ENCODE assay signal across 12 mouse cellular contexts in the genomic region with DNA sequence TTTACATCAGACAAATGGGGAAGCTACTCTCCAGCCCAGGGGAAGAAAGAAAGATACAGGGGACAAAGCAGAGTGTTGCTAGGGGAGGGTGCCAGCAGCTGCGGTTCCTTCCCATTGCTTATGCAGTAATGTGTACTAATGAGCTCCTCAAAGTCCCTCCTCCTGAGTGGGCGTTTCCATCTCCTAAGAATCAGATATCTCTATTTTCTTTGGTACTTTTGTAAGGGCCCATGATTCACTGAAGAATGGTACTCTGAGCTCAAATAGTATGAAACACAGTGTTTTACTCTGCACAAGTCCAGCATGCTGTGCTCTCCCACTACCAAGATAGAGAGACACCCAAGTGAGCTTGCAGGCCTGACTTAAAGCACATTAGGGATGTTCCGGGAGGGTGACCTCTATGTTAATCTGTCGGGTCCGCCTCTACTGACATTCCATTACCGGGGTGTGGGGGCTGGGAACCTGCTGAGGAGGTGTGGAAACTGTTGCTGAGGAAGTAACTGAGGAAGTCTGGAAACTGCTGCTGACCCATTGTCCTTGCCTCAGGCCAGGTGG.
DNase-seq lines count a peak whose midpoint lies in the region; ATAC-seq and TF ChIP-seq lines count a peak whose summit lies in the region.
"Had no signal": no experiment of that assay in that cellular context is flagged by ENCODE, and none has a peak within 500 bp of the region (broad histone marks: within the 10 kb centered on the region; RNA-seq: fewer than 3 reads in every experiment).

No protein-coding gene starts in this region.

- 0 out of 2 replicates have a peak, but pooled peaks have one; percentile 15 for TF ChIP-seq EP300 in CH12.LX (IDR thresholded peaks at IDR 0.05; ENCODE audit: low read length)

- no peaks in the 10 kb centered on the region for H3K36me3 ChIP-seq in CH12.LX (replicated peaks in 1 of 2; ENCODE audit: control insufficient read depth in 1 of 2, insufficient read depth in 1 of 2, low read length in 1 of 2)
- no peaks in the 10 kb centered on the region; the same call in 1 of the 2 replicates for H3K36me3 ChIP-seq in ES-E14 (ENCODE audit: control insufficient read depth, insufficient read depth, low read length, poor library complexity, severe bottlenecking)
- H3K36me3 ChIP-seq in forebrain, embryonic 14.5 days (ENCODE audit: control insufficient read depth, insufficient read depth, low read length) = no peaks in the 10 kb centered on the region
- no peaks in the 10 kb centered on the region for H3K36me3 ChIP-seq in midbrain, embryonic 10.5 days
- H3K36me3 ChIP-seq in intestine, postnatal 0 days (ENCODE audit: control insufficient read depth, insufficient read depth) = no peaks in the 10 kb centered on the region
- H3K36me3 ChIP-seq: heart, embryonic 15.5 days; liver, embryonic 13.5 days had no signal

- H3K9me3 ChIP-seq in CH12.LX (replicated peaks; ENCODE audit: low read length) = no peaks in the 10 kb centered on the region
- no peaks in the 10 kb centered on the region for H3K9me3 ChIP-seq in ES-E14 (ENCODE audit: control insufficient read depth, insufficient read depth, low read depth, low read length)
- H3K9me3 ChIP-seq in forebrain, embryonic 14.5 days (replicated peaks; ENCODE audit: control insufficient read depth, low read length) = no peaks in the 10 kb centered on the region
- no peaks in the 10 kb centered on the region for H3K9me3 ChIP-seq in midbrain, embryonic 10.5 days (replicated peaks)
- H3K9me3 ChIP-seq in intestine, postnatal 0 days (ENCODE audit: control insufficient read depth) = no peaks in the 10 kb centered on the region
- H3K9me3 ChIP-seq: heart, embryonic 15.5 days; liver, embryonic 13.5 days had no signal

- H3K4me3 ChIP-seq in CH12.LX (replicated peaks in 1 of 3; ENCODE audit: low read depth in 2 of 3, low read length in 2 of 3, poor library complexity in 1 of 3) = no peak overlapping the region
- peak overlapping the region in 1 of 2 experiments; percentile 34; a peak in 1 of 4 replicates for H3K4me3 ChIP-seq in ES-E14 (ENCODE audit: insufficient read depth in 1 of 2, low read depth in 1 of 2, low read length in 2 of 2, poor library complexity in 1 of 2, severe bottlenecking in 1 of 2)
- no peak overlapping the region for H3K4me3 ChIP-seq in forebrain, embryonic 14.5 days (ENCODE audit: low read depth, low read length)
- H3K4me3 ChIP-seq in midbrain, embryonic 10.5 days = no peak overlapping the region
- no peak overlapping the region for H3K4me3 ChIP-seq in intestine, postnatal 0 days (ENCODE audit: low read depth, low read length)
- H3K4me3 ChIP-seq: heart, embryonic 15.5 days; liver, embryonic 13.5 days had no signal

- H3K79me2 ChIP-seq in CH12.LX (replicated peaks; ENCODE audit: control insufficient read depth, extremely low read depth, insufficient read depth, poor library complexity, severe bottlenecking) = no peaks in the 10 kb centered on the region

- dilution Hi-C loops in CH12.LX (cut with MboI; ENCODE audit: extremely low pct_ligation_motif_present, extremely low pct_unique_long_range_greater_than_20kb, low sequenced_read_pairs) = no loop called here

- ATAC-seq in forebrain, embryonic 14.5 days = peak; percentile 77
- ATAC-seq in intestine, postnatal 0 days = no peak

- TF ChIP-seq CTCF in CH12.LX (conservative IDR thresholded peaks at IDR 0.05 in 1 of 2, IDR thresholded peaks at IDR 0.05 in 1 of 2; ENCODE audit: low read depth in 2 of 2, low read length in 2 of 2) = no peak
- no peak for TF ChIP-seq CTCF in intestine, postnatal 0 days (IDR thresholded peaks at IDR 0.05; ENCODE audit: low read depth)

- H3K4me1 ChIP-seq in CH12.LX (ENCODE audit: control insufficient read depth in 1 of 2, insufficient read depth in 2 of 2) (peaks cover 7 to 45% of the 10 kb centered on the region in 2 experiments), ES-E14 (ENCODE audit: control insufficient read depth in 2 of 2, insufficient read depth in 2 of 2, low read length in 2 of 2, poor library complexity in 1 of 2) (peaks cover 4 to 8% of the 10 kb centered on the region in 2 experiments)
- H3K4me1 ChIP-seq in forebrain, embryonic 14.5 days (ENCODE audit: control insufficient read depth, insufficient read depth, low read length) = peaks cover 15% of the 10 kb centered on the region; the same call in 1 of the 2 replicates
- H3K4me1 ChIP-seq in midbrain, embryonic 10.5 days = peaks cover 10% of the 10 kb centered on the region
- no peaks in the 10 kb centered on the region for H3K4me1 ChIP-seq in intestine, postnatal 0 days (replicated peaks; ENCODE audit: control insufficient read depth, insufficient read depth, low read length)
- H3K4me1 ChIP-seq: heart, embryonic 15.5 days; liver, embryonic 13.5 days had no signal

- no peak overlapping the region for H3K4me2 ChIP-seq in CH12.LX (ENCODE audit: insufficient read depth, low read depth, poor library complexity, severe bottlenecking)
- no peak overlapping the region for H3K4me2 ChIP-seq in forebrain, embryonic 14.5 days (ENCODE audit: low read length)
- H3K4me2 ChIP-seq in intestine, postnatal 0 days (replicated peaks; ENCODE audit: low read depth) = no peak overlapping the region
- H3K4me2 ChIP-seq: heart, embryonic 15.5 days; liver, embryonic 13.5 days had no signal

- 15% methylated on average over 6 of the region's 6 CpGs for WGBS in forebrain, embryonic 14.5 days
- WGBS in midbrain, embryonic 10.5 days = 23% methylated on average over 6 of the region's 6 CpGs
- 47% methylated on average over 6 of the region's 6 CpGs for WGBS in intestine, postnatal 0 days

- peak; percentile 77 for DNase-seq in CH12.LX (ENCODE audit: extremely low read depth)
- DNase-seq in ES-E14 (ENCODE audit: low read depth, low spot score) = peak; percentile 65
- peak; percentile 66 for DNase-seq in forebrain, embryonic 14.5 days (ENCODE audit: low spot score)
- DNase-seq in midbrain, embryonic 10.5 days (ENCODE audit: low spot score) = peak; percentile 19
- no peak for DNase-seq in left cerebral cortex, postnatal 14 days (ENCODE audit: low spot score in 2 of 2)
- no peak for DNase-seq in cerebellum, postnatal 10 days
- no peak for DNase-seq in c-Kit-positive CD71-positive TER-119-positive erythroid progenitor cells, embryonic 14.5 days (ENCODE audit: low spot score)
- DNase-seq: gastrocnemius, postnatal 14 days; liver, embryonic 13.5 days had no signal

- intact Hi-C loops in left cerebral cortex, postnatal 14 days (cut with DNase I) = no loop called here

- no peak for TF ChIP-seq RAD21 in CH12.LX (IDR thresholded peaks at IDR 0.05; ENCODE audit: low read depth, low read length)

- no peaks in the 10 kb centered on the region for H3K27me3 ChIP-seq in CH12.LX (replicated peaks)
- H3K27me3 ChIP-seq in forebrain, embryonic 14.5 days (replicated peaks; ENCODE audit: control insufficient read depth, insufficient read depth, low read length) = no peaks in the 10 kb centered on the region
- no peaks in the 10 kb centered on the region for H3K27me3 ChIP-seq in midbrain, embryonic 10.5 days (ENCODE audit: low read depth, poor library complexity, severe bottlenecking)
- H3K27me3 ChIP-seq in intestine, postnatal 0 days (replicated peaks; ENCODE audit: control insufficient read depth, insufficient read depth, low read length) = no peaks in the 10 kb centered on the region
- H3K27me3 ChIP-seq: heart, embryonic 15.5 days; liver, embryonic 13.5 days had no signal

- H3K9ac ChIP-seq in CH12.LX (ENCODE audit: insufficient read depth, low read depth) (no peak overlapping the region), ES-E14 (ENCODE audit: insufficient read depth, low read depth, low read length, poor library complexity, severe bottlenecking) (no peak overlapping the region)
- no peak overlapping the region for H3K9ac ChIP-seq in forebrain, embryonic 14.5 days (ENCODE audit: low read length)
- no peak overlapping the region for H3K9ac ChIP-seq in intestine, postnatal 0 days (ENCODE audit: low read depth, low read length)
- H3K9ac ChIP-seq: heart, embryonic 15.5 days; liver, embryonic 13.5 days had no signal

- in situ Hi-C loops in CH12.LX (cut with MboI; ENCODE audit: low pct_ligation_motif_present, low pct_unique_long_range_greater_than_20kb, low sequenced_read_pairs) (no loop called here), ES-E14 (cut with MboI; ENCODE audit: low sequenced_read_pairs in 2 of 2, unreplicated experiment in 2 of 2) (no loop called here)

- TF ChIP-seq POLR2A in CH12.LX (IDR thresholded peaks at IDR 0.05; ENCODE audit: low read depth, low read length) = no peak; the same call in 1 of the 2 replicates

- no peak overlapping the region; the same call in 1 of the 2 replicates for H3K27ac ChIP-seq in CH12.LX (ENCODE audit: insufficient read depth, low read depth)
- H3K27ac ChIP-seq in ES-E14 (ENCODE audit: insufficient read depth, low read depth, low read length, poor library complexity, severe bottlenecking) = peak overlapping the region; percentile 93
- H3K27ac ChIP-seq in forebrain, embryonic 14.5 days (ENCODE audit: low read depth, low read length) = no peak overlapping the region
- no peak overlapping the region; the same call in 1 of the 2 replicates for H3K27ac ChIP-seq in midbrain, embryonic 10.5 days (replicated peaks)
- H3K27ac ChIP-seq in intestine, postnatal 0 days (ENCODE audit: low read depth, low read length) = no peak overlapping the region
- H3K27ac ChIP-seq: heart, embryonic 15.5 days; liver, embryonic 13.5 days; macrophage had no signal

TF ChIP-seq in CH12.LX, 34 proteins besides CTCF, POLR2A, EP300 and RAD21:
- TF ChIP-seq POLR2AphosphoS2 (IDR thresholded peaks at IDR 0.05; ENCODE audit: low read depth, low read length) (no peak), ZMIZ1 (IDR thresholded peaks at IDR 0.05; ENCODE audit: low read depth, low read length) (no peak), CHD2 (IDR thresholded peaks at IDR 0.05; ENCODE audit: low read length) (0 out of 2 replicates have a peak, but pooled peaks have one; percentile 41), IRF4 (IDR thresholded peaks at IDR 0.05; ENCODE audit: low read depth, low read length) (0 out of 2 replicates have a peak, but pooled peaks have one; percentile 33)

TF ChIP-seq in ES-E14, 5 proteins besides CTCF, POLR2A, EP300 and RAD21:
- TF ChIP-seq ZNF384 (IDR thresholded peaks at IDR 0.05; ENCODE audit: low read depth, low read length) (no peak), HCFC1 (IDR thresholded peaks at IDR 0.05; ENCODE audit: borderline replicate concordance, insufficient read depth, low read length) (no peak), ZC3H11A (IDR thresholded peaks at IDR 0.05; ENCODE audit: borderline replicate concordance, low read depth, low read length) (no peak), MAFK (IDR thresholded peaks at IDR 0.05; ENCODE audit: insufficient read depth, low read depth, low read length) (no peak), CHD2 (IDR thresholded peaks at IDR 0.05; ENCODE audit: low read depth, low read length) (no peak)

Comparison
In these comparisons a context has a peak if more than half of its experiments do, and no peak if none do; other contexts are left out.
1. DNase-seq: peak in CH12.LX (single experiment), ES-E14 (single experiment), forebrain, embryonic 14.5 days (single experiment) and midbrain, embryonic 10.5 days (single experiment); none in left cerebral cortex, postnatal 14 days (0 of 2), cerebellum, postnatal 10 days (0 of 2) and c-Kit-positive CD71-positive TER-119-positive erythroid progenitor cells, embryonic 14.5 days (single experiment).